Mouse (Mus musculus): ENCODE results near the gene Trhde.

Gene Trhde

DNA sequence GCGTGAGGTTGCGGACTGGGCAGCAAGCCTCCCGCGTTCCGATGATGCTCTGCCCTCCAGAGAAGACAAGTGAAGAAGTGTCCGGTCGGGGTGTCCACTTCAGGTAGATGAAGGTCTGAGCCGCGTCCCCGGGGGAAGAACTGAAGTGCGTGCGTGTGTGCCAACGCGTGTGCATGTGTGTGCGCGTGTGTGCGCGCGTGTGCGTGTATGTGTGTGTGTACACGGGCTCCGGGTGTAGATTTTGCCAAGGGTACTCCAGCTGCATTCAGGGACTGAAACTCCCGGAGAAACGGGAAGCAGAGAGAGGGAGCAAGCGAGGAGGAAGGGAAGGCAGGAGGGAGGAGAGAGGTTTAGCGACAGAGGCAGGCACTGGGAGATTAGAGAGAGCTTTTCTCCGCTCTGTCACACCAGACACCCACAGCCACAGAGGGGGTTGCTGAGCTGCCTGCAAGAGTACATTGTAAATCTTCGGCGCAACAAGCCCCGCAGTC, at the start of gene Trhde:
Gene Trhde (minus strand): TSS at position 147 of the 491 bp plus-strand sequence.
- DNase-seq (ENCODE audit: extremely low read depth, low read depth), result no peak

DNA sequence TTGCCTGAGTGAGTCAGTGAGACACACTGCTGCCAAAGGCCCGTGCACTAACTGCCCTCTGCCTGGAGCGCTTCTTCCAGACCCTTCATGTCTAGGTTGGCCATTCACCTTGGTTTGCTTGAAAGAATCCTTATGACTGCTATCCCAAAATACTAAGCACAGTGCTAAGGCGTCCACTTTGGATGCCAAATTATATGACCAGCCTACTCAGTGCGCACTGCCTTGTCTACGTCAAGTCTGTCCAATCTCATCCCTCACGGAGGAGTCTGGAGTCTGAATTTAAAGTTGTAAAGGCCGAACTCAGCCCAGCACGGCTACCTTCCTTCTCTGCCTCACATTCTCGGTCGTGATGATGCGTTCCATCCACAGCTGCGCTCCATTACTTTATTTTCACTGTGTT, 39.9 kb upstream of the Trhde start:
- no peak for DNase-seq (ENCODE audit: extremely low read depth, low read depth)

- no peak for DNase-seq (ENCODE audit: extremely low read depth, low read depth)
Observed at GRCm38 (mm10) chr10:114841440-114841839, 39.3 kb upstream of the Trhde start.

- DNase-seq (ENCODE audit: extremely low read depth, low read depth), result no peak
Observed at GRCm38 (mm10) chr10:114831313-114831712, 29.2 kb upstream of the Trhde start.

- no peak for DNase-seq (ENCODE audit: extremely low read depth, low read depth)
Observed at GRCm38 (mm10) chr10:114808799-114809198, 6.7 kb upstream of the Trhde start.

DNA sequence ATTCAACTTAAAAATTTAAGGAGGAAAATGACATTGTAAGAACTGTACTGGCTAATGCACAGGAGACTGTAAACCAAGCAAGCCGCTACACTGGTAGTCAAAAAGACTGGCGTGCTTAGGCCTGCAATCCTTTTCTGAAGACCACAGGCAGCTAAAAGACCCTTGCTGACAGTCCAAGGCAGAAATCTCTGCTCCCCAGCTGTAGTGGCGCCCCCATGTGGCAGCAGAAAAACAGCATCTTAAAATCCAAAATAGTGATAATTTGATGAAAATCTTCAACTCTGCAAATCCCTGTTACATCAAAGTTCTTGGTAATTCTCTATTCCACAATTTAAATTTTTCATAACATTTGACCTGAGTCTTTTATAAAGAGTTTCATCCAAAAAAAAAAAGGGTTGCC, 3.8 kb upstream of the Trhde start:
- DNase-seq (ENCODE audit: extremely low read depth, low read depth), result no peak

GRCm38 (mm10) chr10:114801457-114802160, 498 bp downstream of the Trhde start:
- no peak for DNase-seq (ENCODE audit: extremely low read depth, low read depth)

DNA sequence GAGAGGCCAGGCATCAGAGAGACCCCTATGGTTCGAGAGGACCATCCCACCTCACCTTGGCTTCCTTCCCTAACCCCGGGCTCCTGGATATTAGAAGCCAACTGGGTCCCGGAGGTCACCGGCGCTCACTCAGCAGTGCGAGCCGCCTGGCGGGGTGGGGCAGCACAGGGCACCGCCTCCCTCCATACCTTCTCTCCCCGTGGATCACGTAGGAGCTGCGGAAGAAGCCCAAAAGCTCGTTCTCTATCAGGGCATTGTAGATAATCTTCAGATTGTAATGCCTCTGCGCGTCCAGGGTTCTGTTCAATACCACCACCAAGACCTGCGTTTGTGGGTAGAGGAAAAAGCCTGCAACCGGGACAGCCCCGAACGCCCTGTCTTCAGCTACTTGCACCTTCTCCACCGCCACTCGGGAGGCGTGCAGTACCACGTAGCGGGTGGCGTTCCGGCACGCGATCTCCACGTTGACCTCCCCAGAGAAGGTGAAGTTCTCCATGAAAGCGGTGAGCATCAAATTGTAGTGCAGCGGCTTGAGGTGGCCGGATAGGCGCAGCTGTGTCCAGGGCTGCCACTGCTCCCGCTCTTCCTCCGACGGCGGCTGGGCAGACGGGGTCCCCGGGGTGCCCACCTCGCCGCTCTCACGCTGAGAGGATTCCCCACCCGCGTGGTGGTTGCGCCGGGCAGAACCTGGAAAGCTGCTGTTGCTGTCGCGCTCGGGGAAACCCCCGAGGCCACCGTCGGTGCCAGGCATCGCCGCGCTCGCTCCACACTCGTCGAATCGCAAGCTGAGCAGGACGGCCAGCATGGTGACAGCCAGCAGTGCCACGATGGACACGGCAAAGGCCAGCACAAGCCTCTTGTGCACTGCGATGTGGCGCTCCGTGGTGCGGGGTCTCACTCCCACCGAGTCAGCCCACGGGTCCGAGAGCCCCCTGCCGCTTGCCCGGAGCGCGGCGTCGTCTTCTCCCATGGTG, 1.5 kb downstream of the Trhde start:
- DNase-seq (ENCODE audit: extremely low read depth, low read depth), result no peak

DNA sequence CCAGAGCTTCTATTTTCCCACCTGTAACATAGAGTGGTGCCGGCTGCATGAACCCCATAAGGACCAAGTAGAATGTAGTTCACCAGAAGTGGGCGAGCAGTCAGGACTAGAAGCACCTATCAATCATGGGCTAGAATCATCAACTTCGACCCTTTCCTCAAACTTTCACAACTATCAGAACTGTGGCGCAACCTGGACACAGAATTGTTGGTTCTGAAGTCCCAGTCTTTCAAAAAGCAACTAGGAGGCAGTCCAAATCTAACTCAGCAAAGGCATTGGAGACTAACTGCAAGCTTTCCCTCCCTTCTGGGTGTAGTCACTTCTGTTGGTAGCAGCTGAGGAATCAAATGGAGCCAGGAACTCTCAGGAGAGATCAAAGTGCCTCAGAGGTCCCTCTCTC, 2.6 kb downstream of the Trhde start:
- DNase-seq (ENCODE audit: extremely low read depth, low read depth), result no peak

GRCm38 (mm10) chr10:114798788-114799187, 3.3 kb downstream of the Trhde start:
- DNase-seq (ENCODE audit: extremely low read depth, low read depth), result no peak

- DNase-seq (ENCODE audit: extremely low read depth, low read depth), result no peak
Observed at GRCm38 (mm10) chr10:114798218-114798617, 3.9 kb downstream of the Trhde start.

DNA sequence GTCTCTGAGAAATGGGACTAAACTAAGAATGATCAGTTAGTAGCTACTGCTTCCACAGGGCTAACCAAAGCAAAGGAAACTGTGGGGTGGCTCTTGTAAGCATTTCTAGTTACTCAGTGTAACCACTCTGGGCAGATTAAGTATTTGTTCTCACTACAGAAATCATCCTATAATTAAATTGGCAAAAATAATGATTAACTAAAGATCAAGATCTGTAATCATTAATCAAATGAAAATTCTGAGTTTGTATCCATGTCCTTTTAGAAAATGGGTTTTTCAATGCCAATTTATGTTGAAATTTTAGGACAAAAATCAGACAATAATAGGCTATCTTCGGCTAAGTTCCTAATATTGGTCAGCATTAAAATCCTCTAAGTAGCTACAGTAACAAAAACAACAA, 4.4 kb downstream of the Trhde start:
- DNase-seq (ENCODE audit: extremely low read depth, low read depth), result no peak

- DNase-seq (ENCODE audit: extremely low read depth, low read depth), result no peak
Observed at GRCm38 (mm10) chr10:114796872-114797271, 5.2 kb downstream of the Trhde start.

- no peak for DNase-seq (ENCODE audit: extremely low read depth, low read depth)
Observed at GRCm38 (mm10) chr10:114794214-114794613, 7.9 kb downstream of the Trhde start.

DNA sequence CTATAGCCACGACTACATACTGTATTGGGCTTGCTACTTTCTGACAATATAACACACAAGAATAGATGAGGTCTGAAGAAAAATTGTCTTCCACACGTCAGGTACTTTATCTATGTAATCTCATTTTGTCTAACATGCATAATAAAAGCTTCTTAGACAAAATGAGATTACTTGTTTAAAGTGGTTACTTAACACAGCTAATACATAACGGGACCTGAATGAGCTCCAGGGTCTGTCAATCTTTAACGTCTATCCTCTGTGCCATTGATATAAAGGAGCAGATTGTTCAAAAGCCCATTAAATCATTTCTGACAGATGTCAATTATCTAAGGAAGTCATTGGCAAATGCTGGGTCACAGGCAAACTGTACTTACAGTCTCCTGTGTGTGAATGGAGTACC, 36.2 kb downstream of the Trhde start:
- DNase-seq (ENCODE audit: extremely low read depth, low read depth), result no peak

DNA sequence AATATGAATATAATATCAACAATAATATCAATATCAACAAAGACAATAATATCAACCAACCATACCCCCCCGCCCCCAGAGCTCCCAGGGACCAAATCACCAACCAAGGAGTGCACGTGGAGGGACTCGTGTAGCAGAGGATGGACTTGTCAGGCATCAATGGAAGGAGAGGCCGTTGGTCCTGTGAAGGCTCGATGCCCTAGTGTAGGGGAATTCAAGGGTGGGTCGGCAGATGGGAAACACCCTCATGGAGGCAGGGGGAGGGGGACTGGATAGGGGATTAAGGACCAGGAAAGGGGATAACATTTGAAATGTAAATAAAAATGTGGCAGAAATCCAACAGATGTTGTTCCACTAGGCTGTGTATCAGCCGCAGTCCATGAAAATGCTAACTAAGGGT, 40.0 kb downstream of the Trhde start:
- no peak for DNase-seq (ENCODE audit: extremely low read depth, low read depth)

DNA sequence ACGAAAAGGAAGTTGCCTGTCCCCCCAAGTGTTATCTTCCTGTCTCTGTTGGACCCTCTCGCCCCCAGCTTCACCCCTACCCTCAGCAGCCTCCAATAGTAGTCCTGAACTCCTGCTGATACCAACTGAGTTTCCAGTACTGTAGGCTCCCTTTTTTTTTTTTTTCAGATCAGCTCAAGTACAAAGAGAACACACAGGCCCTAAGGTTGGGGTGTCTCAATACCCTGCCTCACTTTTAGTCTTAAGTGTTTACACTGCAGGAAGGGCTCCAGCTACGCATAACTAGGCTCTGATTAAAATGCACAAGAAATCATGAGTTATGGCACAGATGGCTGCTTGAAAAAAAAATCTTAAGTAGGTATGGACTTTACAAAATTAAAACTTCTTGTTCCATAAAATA, 42.9 kb downstream of the Trhde start:
- no peak for DNase-seq (ENCODE audit: extremely low read depth, low read depth)

DNA sequence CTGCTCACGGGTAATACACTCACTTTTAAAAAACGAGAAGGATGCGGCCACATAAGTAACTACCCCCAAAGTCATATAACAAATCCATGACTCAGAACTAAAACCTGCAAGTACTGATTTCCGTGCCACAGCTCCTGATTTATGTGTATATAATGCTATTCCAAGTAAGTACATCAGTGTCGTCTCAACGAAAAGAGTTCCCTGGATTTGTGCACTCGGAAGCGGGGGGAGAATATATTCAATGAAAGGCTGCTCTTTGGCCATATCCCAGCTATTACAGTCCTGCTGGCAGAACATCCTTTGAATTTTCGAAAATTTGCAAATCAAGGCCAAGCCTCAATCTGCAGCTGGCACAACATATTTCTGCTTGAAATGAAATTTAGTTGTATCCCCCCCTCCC, 43.5 kb downstream of the Trhde start:
- DNase-seq (ENCODE audit: extremely low read depth, low read depth), result no peak

GRCm38 (mm10) chr10:114742755-114743705, 59.1 kb downstream of the Trhde start:
- no peak for DNase-seq (ENCODE audit: extremely low read depth, low read depth)

DNA sequence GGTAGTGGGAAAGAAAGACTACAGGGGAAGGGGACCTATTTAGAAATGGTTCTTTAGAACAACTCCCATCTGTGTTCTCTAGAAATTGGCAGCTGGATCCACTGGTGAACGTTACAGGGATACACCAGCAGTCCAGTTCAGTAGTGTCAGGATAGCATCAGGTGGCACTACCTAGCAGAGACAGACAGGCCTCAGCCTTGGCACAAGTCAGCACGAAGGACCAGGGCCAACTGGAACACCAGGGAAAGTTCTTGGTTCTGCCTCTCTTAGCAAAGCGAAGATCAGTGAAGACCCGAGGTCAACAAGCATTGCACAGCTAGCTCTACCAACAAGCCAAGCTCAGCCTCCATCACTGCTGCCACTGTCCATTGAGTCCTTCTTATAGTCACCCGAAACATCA, 62.2 kb downstream of the Trhde start:
- no peak for DNase-seq (ENCODE audit: extremely low read depth, low read depth)

GRCm38 (mm10) chr10:114737581-114737980, 64.5 kb downstream of the Trhde start:
- no peak for DNase-seq (ENCODE audit: extremely low read depth, low read depth)
